Mouse (Mus musculus) gastrocnemius, postnatal 25 days (tissue): ENCODE measurements at regions not wholly inside any gene's neighbourhood (a gene's known extent, or its start where the extent isn't known, plus 50 kb on each side); places are given as distances from the start of the nearest gene placed in this dataset.

Experiments used
- DNase-seq: peaks from one replicate; pipeline ENCODE4 v3.0.0; 2022

DNA sequence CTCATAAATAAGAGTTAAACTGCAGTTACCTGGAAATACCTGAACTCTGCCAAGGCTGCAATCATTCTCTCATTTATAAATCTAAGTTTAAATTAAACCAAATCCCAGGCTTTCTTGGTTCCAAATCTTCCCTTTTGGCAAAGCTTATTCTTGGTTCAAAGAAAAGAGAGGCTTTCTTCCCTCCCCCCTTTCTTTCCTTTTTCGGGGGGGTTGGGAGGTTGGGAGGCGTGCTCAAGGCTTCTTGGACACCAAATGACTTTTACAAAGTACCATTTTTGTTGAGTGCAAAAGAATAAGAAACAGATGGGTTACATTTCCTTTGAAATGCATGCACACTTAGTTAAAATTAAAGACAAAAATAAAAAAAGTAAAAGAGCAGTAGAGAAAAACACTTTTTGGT is 105.4 kb upstream of the Mroh9 start:
- no peak for DNase-seq

DNA sequence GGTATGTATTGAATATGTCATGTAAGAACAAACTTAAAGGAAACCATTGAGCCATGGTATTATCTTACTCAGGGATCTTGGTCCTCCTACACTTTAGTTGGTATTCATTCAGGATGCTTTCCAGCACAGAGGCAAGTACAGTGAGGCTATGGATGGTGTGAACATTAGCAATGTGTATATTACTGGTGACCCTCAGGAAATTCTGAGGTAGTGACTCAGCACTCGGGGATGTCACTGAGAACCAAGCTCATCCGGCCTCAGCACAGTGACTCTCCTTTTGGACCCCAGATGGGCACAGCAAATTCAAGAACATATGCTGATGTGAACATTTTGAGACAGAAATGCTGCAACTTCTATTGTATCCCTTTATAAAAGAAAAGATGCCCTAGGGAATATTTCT is 96.4 kb upstream of the Mroh9 start:
- no peak for DNase-seq

DNA sequence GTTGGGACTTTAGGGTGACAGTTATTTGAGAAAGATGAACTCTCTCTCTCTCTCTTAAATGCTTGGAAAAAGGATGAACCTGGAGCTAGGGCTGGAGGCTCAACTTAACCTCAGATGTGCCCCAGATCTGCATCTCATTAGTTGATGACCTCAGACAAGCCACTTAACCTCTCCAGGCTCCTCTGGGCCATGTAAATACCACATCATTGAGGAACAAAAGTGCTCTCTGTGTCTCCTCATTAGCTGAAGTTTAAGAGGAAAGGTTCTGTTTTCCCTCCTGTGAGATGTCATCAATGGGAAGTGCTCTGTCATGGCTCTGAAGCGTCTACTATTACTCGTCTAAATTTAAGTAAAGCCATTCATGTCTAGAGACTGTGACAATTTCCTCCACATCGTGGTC is 91.5 kb upstream of the Mroh9 start:
- DNase-seq: no peak

DNA sequence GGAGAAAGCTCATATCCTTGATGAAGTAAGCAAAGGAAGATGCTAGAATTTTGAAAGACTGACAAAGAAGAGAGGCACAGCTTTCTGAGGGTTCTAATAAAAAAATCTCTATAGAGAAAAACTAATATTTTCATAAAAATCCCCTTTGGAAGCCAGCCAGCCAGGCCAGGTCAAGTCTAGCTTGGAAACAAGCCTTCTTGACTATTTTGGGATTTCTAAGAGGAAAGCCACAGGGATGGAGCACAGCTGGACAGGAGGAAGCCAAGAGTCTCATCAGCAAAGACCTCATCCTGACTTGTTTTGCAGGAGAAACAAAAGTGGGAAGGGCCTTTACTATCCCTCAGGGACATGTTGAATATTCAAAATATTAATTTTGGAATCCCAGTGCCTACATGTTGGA is 81.6 kb upstream of the Mroh9 start:
- peak; percentile 63 for DNase-seq

DNA sequence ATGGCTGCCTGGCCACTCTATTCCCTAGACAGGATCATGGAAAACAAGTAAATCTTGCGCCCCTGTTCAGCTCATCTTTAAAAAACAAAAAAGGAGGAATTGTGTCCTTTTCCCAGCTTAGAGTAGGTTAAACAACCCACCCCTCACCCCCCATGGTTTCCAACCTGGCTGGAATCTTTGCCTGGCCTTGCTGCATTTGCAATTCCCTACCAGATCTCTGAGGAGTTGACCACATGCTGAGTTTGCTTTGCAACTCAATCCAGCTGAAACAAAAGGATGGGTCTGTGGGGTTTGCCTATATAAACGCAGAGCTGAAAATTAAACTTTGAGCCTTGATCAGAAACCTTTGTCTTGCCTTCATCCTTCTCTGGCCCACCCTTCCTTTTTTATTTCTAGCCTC is 78.2 kb upstream of the Mroh9 start:
- no peak for DNase-seq

DNA sequence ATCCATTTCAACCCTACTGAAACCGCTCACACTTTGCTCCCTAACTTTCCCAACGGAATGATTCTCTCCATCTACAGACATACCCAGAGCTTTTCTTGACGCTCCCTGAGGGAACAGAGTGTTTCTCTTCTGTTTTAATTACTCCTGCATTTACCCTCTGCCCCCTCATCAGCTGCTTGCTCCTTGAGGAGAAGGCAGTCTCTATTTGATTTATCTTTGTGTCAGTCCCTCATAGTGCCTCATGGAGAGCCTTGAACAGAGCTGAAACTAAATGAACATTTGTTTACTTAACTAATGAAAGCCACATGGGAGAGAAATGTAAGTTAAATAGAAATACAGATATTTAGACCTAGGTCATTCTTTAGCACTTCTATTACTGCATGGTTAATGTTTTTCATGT is 74.4 kb upstream of the Mroh9 start:
- DNase-seq: no peak

DNA sequence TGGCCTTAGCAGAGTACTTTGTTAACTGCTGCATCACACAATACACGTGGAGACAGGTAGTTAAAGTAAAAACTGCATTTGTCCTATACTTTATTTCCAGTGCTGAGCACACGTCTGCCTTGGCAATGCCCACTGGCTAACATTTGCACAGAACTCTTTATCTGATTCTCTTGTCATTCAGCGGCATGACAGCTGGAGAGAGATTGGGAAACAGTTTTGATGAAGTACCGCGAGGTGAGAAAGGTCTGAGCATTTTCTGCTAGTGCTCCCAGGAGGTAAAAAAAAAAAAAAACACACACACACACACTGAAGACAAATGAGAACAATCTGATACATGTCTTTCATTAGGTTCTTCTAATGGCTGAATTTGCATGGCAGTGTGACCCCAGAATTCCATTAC is 73.0 kb upstream of the Mroh9 start:
- DNase-seq: no peak

DNA sequence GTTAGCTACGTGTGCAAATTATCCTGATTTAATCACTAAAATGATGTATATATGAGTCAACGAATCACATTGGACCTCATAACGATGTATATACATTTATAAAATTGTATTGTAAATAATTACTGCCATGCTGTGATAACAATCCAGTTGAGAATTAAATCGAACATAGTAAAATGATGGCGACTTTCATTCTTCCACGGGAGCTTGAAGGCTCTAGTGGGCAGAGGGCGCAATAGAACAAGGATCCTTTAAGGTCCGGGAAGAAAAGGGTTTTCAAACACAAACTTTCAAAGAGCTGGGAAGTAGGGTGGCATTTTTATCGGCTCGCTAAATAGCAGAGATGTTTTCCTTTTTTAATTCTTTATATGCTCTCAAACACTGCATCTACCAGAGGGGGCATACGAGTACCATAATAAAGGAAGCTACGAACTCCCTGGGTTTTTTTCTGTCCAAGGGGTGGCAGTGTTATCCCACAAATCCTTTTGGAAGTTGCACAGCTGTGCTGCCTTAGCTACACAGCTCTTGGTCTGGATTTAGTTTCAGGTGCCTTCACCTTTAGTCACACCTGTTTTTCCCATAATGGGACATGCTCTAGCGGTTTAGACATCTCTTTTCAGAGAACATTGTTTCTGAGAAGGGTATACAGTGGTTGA is 64.9 kb upstream of the Mroh9 start:
- DNase-seq: peak; percentile 33

DNA sequence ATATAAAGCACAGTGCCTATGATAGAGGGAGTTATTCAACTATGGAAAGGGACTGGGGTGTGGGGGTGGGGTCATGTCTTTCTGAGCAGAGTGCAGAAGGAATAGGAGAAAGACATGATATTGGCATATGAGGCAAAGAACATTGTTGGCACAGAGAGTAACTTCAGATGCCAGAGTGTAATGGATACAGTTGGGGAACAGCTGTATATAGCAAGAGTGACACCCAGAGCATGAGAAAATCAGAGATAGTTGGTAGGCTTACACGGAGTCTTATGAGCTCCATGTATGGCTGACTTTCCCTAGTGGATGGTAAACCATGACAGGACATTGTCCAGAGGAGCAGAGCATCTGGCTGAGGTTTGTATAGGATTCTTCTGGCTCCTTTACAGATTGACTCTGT is 61.2 kb upstream of the Mroh9 start:
- DNase-seq: no peak

DNA sequence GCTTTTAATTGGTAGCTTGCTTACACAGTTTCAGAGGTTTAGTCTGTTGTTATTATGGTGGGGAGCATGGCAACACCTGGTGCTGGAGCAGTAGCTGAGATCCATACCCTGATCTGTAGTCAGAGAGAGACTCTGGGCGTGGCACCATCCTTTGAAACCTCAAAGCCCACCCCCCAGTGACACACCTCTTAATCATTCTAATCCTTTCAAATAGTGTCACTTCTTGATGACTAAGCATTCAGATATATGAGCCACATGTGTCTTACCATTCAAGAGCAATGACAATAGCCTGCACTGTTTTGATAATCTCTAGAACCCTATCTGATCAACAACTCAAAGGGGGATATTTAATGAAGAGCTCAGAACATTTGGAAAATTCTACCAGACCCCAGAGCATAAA is 57.6 kb upstream of the Mroh9 start:
- no peak for DNase-seq

DNA sequence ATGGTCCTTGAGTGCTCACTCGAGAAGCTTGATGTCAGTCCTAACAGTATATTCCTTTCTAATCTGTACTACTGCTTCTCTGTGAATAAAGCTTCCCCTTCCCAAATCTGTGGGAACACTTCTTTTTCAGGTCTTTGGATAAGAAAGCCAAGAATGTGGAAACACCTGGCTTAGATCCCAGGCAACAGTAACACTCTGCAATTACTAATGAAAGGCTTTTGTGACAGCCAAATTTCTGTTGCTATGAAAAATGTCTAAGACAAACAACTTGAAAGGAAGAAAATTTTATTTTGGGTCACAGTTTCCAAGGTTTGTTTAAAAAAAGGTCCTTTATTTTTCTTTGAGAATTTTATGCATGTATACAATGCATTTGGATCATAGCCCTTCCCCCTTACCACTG is 56.0 kb upstream of the Mroh9 start:
- DNase-seq: no peak

DNA sequence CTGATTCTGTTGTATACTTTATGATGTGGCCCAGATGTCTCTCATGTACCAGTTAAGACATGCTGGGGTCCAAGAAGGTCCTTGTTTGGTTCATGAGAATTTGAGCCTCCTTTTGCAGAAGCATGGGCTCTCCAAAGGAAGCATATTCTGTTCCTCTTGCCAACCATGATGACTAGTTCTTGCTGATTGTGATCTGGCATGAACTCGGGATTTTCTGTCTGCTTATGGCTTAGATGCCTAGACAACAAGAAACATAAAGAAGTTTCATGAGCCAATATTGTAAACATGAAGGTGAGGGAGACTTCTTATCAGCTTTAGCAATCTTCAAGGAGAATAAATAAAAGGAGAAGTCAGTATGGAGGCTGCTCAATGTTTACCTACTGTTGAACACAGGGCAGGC is 52.7 kb upstream of the Mroh9 start:
- DNase-seq: no peak
